Mouse (Mus musculus) olfactory bulb, adult 2 months (tissue): ENCODE measurements around the gene Olfr1447. TPM values are rescaled to one million over a fixed set of nuclear protein-coding genes. Genes with fewer than 3 reads are reported as not detected.

Experiments used
- H3K27ac ChIP-seq: fragments of 200-500 bp; 2 replicates; pipeline ENCODE4 v1.5.1; 2012; ENCODE audit warnings: low read depth, low read length; ENCODE audit not compliant: insufficient read depth
- H3K4me1 ChIP-seq: fragments of 200-500 bp; 2 replicates; pipeline ENCODE4 v1.6.1; 2012; ENCODE audit warnings: low read length; ENCODE audit not compliant: control insufficient read depth, insufficient read depth
- H3K4me3 ChIP-seq: fragments of 200-500 bp; 2 replicates; pipeline ENCODE4 v1.5.1; 2012; ENCODE audit warnings: mild to moderate bottlenecking, low read depth, low read length, moderate library complexity; ENCODE audit not compliant: insufficient read depth
- CTCF ChIP-seq: fragments of 200-500 bp; IDR thresholded peaks from 2 replicates; pipeline ENCODE4 v1.5.1; 2012; ENCODE audit warnings: low read depth, mild to moderate bottlenecking, low read length, moderate library complexity; ENCODE audit not compliant: insufficient read depth
- POLR2A ChIP-seq: fragments of 200-500 bp; IDR thresholded peaks from 2 replicates; pipeline ENCODE4 v1.6.1; 2012; ENCODE audit warnings: mild to moderate bottlenecking, low read depth, low read length, moderate library complexity; ENCODE audit not compliant: insufficient read depth
- WGBS: fragments of 180-500 bp; shearing (Covaris S2); methylation state at CpG from one replicate; pipeline ENCODE4 v1.1.7; 2018; 5-methylcytosine and 5-hydroxymethylcytosine counted together
- polyA plus RNA-seq: library from polyadenylated mRNA; stranded (reverse); fragments of >200 nt; gene quantifications from 2 replicates; pipeline ENCODE4 v1.2.4, GENCODE M21; 2012; ENCODE audit warnings: low replicate concordance; ENCODE audit not compliant: missing spikeins, insufficient read depth, insufficient read length

The Olfr1447 gene
- polyA plus RNA-seq = not detected in 2 replicates

DNA sequence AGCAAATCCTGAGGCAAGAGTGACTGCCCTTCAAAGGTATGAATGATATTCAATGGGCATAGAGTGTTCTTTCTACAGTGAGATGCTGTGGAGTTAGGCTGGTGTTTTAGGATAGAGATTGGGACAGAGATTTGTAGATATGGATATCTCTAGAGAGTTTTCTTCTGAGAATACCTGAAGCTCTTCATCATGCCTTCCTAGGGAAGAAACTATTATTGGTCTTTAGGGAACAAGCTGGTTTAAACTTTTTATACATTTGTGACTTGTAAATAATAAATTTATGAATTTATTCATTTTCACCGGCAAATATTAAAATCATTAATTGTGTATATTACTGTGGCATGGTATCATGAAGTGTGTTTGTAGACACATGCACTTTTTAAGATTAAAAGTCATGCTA, at the start of gene Olfr1447:
Olfr1447 (minus strand) TSS at position 101 of the 400 bp plus-strand sequence.
- Histone ChIP-seq H3K4me1 (no peaks in the 10 kb centered on the region), H3K4me3 (no peak within 1 kb of the TSS), H3K27ac (no peak within 1 kb of the TSS)
- WGBS = 92% methylated on average over 1 of the region's 1 CpGs
- TF ChIP-seq POLR2A = no peak
- no peak for TF ChIP-seq CTCF

DNA sequence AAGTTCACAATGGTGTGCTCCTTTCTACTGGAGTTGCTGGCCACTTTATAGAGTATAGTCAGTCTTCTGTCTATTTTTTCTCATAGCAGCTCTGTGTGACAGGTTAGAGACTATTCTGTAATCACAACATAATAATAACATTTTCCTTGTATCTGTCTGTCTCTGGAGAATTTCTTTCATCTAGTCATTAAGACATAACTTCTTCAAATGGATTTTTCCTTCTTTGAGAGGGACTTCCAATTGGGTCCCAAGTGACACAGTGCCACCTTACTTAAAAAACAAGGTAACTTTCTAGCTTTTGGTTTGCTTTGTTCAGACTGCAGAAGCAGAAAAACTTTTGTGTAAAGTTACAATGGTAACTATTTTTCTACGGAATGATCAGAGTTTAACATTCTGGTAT, 46.4 kb upstream of the Olfr1447 start, which contains the start of gene Olfr1450:
Olfr1450 (plus strand) TSS at position 301 of the 400 bp plus-strand sequence.
- no peak for TF ChIP-seq CTCF
- TF ChIP-seq POLR2A = no peak
- Histone ChIP-seq H3K4me1 (no peaks in the 10 kb centered on the region), H3K27ac (no peak within 1 kb of the TSS), H3K4me3 (no peak within 1 kb of the TSS)
- 95% methylated on average over 1 of the region's 1 CpGs for WGBS

GRCm38 (mm10) chr19:12930540-12930939, 27.0 kb upstream of the Olfr1447 start, which contains the start of gene Olfr1449:
Olfr1449 (plus strand) TSS chr19:12930840.
- TF ChIP-seq POLR2A (no peak), CTCF (no peak)
- H3K27ac ChIP-seq = no peak within 1 kb of the TSS
- no peak within 1 kb of the TSS for H3K4me3 ChIP-seq
- H3K4me1 ChIP-seq = no peaks in the 10 kb centered on the region

DNA sequence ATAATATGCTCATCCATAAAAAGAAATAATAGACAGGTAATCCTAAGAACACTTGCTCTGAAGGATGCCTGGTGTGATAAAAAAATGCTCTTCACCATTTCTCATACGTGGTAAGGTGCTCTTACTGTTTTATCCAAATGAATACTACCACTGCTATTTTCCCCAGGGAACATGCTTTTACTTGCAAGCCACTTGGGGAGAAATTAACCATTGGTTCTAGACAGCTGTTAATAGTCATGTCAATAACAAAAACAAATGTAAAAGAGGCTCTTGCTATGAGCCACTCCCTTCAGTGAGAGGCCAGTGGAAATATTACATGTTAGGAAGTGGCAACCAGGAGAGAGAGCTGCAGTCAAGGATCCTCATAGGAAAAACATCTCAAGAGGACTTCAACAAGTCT, 20.8 kb upstream of the Olfr1447 start, which contains the start of gene Olfr1448:
Olfr1448 (minus strand) TSS at position 101 of the 400 bp plus-strand sequence.
- no peak within 1 kb of the TSS for H3K27ac ChIP-seq
- no peaks in the 10 kb centered on the region for H3K4me1 ChIP-seq
- no peak for TF ChIP-seq CTCF
- no peak for TF ChIP-seq POLR2A
- 67% methylated on average over 1 of the region's 1 CpGs for WGBS
- no peak within 1 kb of the TSS for H3K4me3 ChIP-seq

DNA sequence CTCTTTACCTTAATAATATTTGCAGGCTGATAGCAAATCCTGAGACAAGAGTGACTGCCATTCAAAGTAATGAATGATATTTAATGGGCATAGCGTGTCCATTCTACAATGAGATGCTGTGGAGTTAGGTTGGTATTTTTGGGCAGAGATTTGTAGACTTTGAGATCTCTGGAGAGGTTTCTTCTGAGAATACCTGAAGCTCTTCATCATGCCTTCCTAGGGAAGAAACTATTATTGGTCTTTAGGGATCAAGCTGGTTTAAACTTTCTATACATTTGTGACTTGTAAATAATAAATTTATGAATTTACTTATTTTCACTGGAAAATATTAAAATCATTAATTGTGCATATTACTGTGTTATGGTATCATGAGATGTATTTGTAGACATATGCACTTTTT, 10.1 kb downstream of the Olfr1447 start, which contains the start of gene Olfr1446:
Olfr1446 (minus strand) TSS at position 101 of the 400 bp plus-strand sequence.
- H3K4me1 ChIP-seq = no peaks in the 10 kb centered on the region
- no peak within 1 kb of the TSS for H3K27ac ChIP-seq
- H3K4me3 ChIP-seq = no peak within 1 kb of the TSS
- WGBS = 88% methylated on average over 1 of the region's 1 CpGs
- TF ChIP-seq CTCF (no peak), POLR2A (no peak)

DNA sequence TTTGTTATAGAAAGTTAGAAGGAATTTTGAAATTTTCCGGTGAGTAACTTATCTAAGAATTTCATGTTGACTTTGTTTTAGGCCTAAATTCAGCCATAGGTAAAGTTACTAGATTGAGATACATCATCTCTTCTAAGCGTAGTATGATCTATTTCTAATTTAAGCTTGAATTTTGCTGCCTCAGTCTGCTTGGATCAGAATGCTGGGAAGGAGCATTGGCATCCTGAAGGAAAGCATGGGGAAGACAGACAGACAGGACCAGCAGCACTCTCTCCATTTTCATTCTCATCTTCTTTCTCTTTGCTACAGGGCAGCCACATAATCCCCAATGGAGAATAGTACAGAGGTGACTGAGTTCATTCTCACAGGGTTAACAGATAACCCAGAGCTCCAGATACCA, 20.0 kb downstream of the Olfr1447 start, which contains the start of gene Olfr1445:
Olfr1445 (plus strand) TSS at position 301 of the 400 bp plus-strand sequence.
- no peak for TF ChIP-seq CTCF
- no peak for TF ChIP-seq POLR2A
- WGBS = 90% methylated on average over 2 of the region's 2 CpGs

DNA sequence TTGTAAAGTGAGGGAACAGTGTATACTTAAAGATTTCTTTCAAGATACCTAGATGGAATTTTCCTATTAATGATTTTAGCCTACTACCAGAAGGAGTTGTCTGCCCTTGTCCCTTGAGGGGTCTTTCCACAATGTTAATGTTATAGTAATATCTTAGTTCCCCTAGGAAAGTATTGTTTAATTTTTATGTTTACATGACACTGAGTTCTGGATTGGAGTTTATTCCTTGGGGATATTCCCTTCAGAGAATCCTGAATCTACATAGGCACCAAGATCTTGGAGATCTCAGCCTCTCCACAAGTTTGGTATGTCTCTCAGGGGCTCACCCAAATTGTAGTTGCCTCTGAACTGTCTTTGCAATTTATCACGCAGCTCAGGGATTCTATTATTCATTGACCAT, 46.6 kb downstream of the Olfr1447 start, which contains the start of gene Olfr1444:
Olfr1444 (plus strand) TSS at position 301 of the 400 bp plus-strand sequence.
- Histone ChIP-seq H3K4me3 (no peak within 1 kb of the TSS), H3K27ac (no peak within 1 kb of the TSS), H3K4me1 (no peaks in the 10 kb centered on the region)
- WGBS = 74% methylated on average over 1 of the region's 1 CpGs
- TF ChIP-seq CTCF (no peak), POLR2A (no peak)

More for the DNA sequence above, 20.0 kb downstream of the Olfr1447 start, which contains the start of gene Olfr1445:
- Histone ChIP-seq H3K27ac (no peak within 1 kb of the TSS), H3K4me3 (no peak within 1 kb of the TSS), H3K4me1 (no peaks in the 10 kb centered on the region)

Other genes starting within 250 kb of the Olfr1447 start
- not detected in 2 replicates for gene Olfr1442, start 233.3 kb downstream of the Olfr1447 start, polyA plus RNA-seq
- gene Olfr1443, start 225.6 kb downstream of the Olfr1447 start, polyA plus RNA-seq = not detected in 2 replicates
- not detected in 2 replicates for gene Keg1, start 208.0 kb downstream of the Olfr1447 start, polyA plus RNA-seq
- gene Cntf, start 138.1 kb downstream of the Olfr1447 start, polyA plus RNA-seq = not detected in 2 replicates
- 94.6 and 138 TPM in 2 replicates for gene Zfp91, start 107.6 kb downstream of the Olfr1447 start, polyA plus RNA-seq
- gene Lpxn, start 107.5 kb downstream of the Olfr1447 start, polyA plus RNA-seq = not detected in 2 replicates
- not detected in 2 replicates for gene Gm5244, start 57.1 kb downstream of the Olfr1447 start, polyA plus RNA-seq
- gene Olfr1444, start 46.5 kb downstream of the Olfr1447 start, polyA plus RNA-seq = not detected in 2 replicates
- gene Olfr1445, start 19.9 kb downstream of the Olfr1447 start, polyA plus RNA-seq = not detected in 2 replicates
- not detected in 2 replicates for gene Olfr1446, start 10.2 kb downstream of the Olfr1447 start, polyA plus RNA-seq
- not detected in 2 replicates for gene Olfr1448, start 20.7 kb upstream of the Olfr1447 start, polyA plus RNA-seq
- not detected in 2 replicates for gene Olfr1449, start 27.1 kb upstream of the Olfr1447 start, polyA plus RNA-seq
- not detected in 2 replicates for gene Olfr1450, start 46.5 kb upstream of the Olfr1447 start, polyA plus RNA-seq
- gene Olfr1451, start 91.3 kb upstream of the Olfr1447 start, polyA plus RNA-seq = not detected in 2 replicates
- not detected in 2 replicates for gene Olfr1453, start 124.6 kb upstream of the Olfr1447 start, polyA plus RNA-seq
- not detected in 2 replicates for gene Olfr1454, start 156.9 kb upstream of the Olfr1447 start, polyA plus RNA-seq
- gene Olfr1457, start 194.1 kb upstream of the Olfr1447 start, polyA plus RNA-seq = not detected in 2 replicates
- gene Olfr1458, start 203.0 kb upstream of the Olfr1447 start, polyA plus RNA-seq = not detected in 2 replicates
- not detected in 2 replicates for gene Olfr1459, start 245.8 kb upstream of the Olfr1447 start, polyA plus RNA-seq